Mouse (Mus musculus) embryo, embryonic 9.5 days (tissue): ENCODE data around the gene Gm21818.
"Not testable (repeated sequence)": the region's sequence is repeated elsewhere in the genome, so short reads cannot be mapped to it uniquely, and the experiment has no call there.

Experiments used
- DNase-seq: peaks from one replicate; pipeline ENCODE4 v3.0.0-alpha.2; 2017; ENCODE audit errors: extremely low spot score

Gene Gm21818

GRCm38 (mm10) chr13:120172133-120172532, at the start of gene Gm21818:
TSS of gene Gm21818 (plus strand) at chr13:120172433.
- not testable (repeated sequence) for DNase-seq

GRCm38 (mm10) chr13:120139946-120140345, 32.3 kb upstream of the Gm21818 start, which contains the start of gene Gm20767:
TSS of gene Gm20767 (plus strand) at chr13:120140246.
- DNase-seq, result not testable (repeated sequence)

GRCm38 (mm10) chr13:120142348-120142747, 29.9 kb upstream of the Gm21818 start:
- not testable (repeated sequence) for DNase-seq

DNA sequence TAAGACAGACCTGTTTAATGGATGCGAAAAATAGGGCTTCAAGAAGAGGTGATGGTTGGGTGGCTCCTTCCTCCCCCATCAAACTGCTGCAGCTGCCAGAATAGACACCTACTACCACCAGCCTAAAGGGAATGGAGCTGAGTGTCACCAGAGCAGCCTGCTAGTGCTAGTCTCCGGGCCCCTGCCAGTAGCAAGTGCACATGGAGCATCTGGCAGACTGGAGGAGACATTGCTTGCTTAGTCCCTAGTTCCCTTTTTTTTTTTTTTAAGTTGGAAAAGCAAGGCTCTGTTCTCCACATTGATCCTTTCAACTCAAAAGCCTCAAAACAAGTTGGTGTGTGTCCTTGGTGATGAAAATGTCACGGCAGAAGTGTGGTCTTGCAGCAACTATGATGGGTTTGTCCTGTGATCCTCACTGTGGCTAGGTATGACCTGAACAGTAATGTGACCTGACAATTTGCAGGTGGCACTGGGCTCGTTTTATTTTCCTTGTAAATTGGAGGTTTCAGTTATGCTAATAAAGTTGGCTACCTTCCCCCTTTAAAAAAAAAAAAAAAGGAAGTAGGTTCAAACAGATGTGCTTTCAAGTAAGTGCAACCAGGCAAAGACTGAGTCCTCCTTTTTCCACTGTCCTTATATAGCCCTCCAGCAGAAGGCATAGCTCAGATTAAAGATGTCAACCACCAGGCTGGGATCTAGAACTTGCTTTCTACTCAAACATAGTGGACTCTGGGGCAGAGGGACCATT, 22.4 kb upstream of the Gm21818 start:
- DNase-seq, result not testable (repeated sequence)

GRCm38 (mm10) chr13:120150589-120150988, 21.6 kb upstream of the Gm21818 start:
- not testable (repeated sequence) for DNase-seq

GRCm38 (mm10) chr13:120168301-120168700, 3.9 kb upstream of the Gm21818 start:
- DNase-seq, result not testable (repeated sequence)

DNA sequence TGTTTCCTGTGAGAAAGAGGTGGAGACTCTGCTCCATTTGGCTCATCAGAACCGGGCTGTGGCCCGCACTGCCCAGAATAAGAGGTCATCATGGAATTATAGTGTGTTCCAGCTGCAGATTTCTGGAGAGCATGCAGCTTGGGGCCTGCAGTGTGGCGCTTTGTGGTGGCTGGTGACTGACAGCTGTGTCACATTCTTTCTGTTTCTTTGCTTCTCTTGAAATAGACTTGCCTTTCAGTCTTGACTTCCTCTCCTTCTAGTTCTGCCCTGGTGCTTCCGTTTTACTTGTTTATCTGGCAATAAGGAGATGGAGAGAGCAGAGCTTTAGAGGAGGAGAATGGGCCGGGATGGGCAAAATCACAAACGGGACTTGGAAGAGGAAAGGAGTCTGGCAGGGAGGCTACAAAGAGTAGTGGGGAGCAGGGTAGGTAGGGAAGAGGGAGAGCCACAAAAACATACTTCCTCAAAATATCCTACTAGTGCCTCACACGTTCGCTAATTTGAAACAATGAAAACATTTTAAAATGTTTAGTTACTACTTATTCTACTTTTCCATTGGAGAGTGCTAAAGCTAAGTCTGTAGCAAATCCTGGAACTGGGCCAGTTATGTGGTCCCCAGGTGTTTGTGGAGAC, 24.1 kb downstream of the Gm21818 start:
- DNase-seq, result not testable (repeated sequence)

GRCm38 (mm10) chr13:120215847-120216246, 43.6 kb downstream of the Gm21818 start, which contains the start of gene Gm21762:
TSS of gene Gm21762 (minus strand) at chr13:120215947.
- not testable (repeated sequence) for DNase-seq

DNA sequence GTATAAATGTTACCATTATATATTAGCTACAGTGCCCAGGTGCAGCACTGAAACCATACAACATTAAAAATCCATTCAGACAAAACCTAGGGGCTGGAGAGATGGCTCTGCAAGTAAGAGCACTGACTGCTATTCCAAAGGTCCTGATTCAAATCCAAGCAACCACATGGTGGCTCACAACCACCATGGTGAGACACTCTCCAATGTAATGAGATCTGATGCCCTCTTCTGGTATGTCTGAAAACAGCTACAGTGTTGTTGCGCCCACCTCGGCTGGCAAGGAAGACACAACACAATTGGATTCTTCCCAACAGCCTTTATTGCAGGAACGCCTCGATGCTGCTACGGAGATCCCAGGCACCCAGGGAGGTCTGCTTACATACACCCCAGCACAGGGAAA, 48.7 kb downstream of the Gm21818 start:
- DNase-seq, result not testable (repeated sequence)

- DNase-seq, result not testable (repeated sequence)
Observed at GRCm38 (mm10) chr13:120223012-120223659, 50.9 kb downstream of the Gm21818 start.
